Comparison of ENCODE assay signal across 13 mouse cellular contexts in the genomic region with DNA sequence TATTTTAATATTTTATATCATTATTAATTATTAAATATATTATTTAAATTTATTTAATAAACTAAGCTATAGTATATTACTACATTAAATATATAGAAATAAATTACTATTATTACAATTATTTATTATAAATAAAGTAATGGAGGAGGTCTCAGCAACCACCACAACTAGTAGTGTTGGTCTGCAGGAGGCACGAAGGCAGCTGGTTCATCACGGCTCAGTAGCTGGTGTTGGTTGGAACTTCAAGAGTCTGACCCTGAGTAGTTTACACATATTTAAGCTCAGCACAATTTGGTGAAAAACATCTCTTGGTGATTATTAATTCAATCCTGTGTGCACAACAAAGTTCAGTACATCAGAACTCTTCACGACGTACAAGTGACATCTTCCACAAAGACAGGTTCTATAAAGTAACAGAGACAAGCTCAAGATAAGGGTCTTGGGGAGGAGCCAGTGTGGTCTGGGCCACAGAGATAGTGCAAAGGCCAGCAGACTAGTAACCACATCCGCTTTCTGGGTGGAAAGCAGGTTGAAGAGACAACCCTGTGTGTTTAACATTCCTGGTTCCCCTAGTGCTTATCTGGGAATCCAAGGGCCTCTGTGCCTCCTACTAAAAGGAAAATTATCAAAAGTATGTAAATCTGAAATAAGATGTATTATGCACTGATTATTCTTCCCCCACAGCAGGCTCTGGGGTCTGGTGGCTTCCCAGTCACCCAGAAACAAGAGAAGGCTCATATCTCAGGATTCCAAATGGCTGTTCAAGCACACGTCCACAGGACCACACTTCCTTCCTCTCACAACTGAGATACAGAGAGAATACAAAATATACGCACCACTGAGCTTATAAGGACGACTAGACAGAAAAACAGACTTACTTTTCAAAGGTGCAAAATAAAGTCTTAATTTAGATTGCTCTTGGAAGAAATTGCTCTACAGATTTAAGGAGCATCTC. TPM values are rescaled to one million over a fixed set of nuclear protein-coding genes. Genes with fewer than 3 reads are reported as not detected.
A peak's percentile ranks its signal among the peaks of the same experiment; 100 is the strongest.
DNase-seq lines count a peak whose midpoint lies in the region; ATAC-seq and TF ChIP-seq lines count a peak whose summit lies in the region.
"Had no signal": no experiment of that assay in that cellular context is flagged by ENCODE, and none has a peak within 500 bp of the region (broad histone marks: within the 10 kb centered on the region; RNA-seq: fewer than 3 reads in every experiment).

No protein-coding gene starts in this region.

- ATAC-seq in heart, embryonic 14.5 days (ENCODE audit: insufficient number of reproducible peaks, insufficient read depth, low FRiP score, low read depth): 0 out of 2 replicates have a peak, but pooled peaks have one; percentile 43
- peak; percentile 94 for ATAC-seq in common myeloid progenitor, adult 5-6 weeks (replicated peaks; ENCODE audit: low read depth, poor library complexity, severe bottlenecking)
- ATAC-seq in liver, postnatal 0 days: peak; percentile 99
- ATAC-seq: lung, postnatal 0 days had no signal

- TF ChIP-seq EP300 in liver, postnatal 0 days (IDR thresholded peaks at IDR 0.05; ENCODE audit: low read depth): peak; percentile 99

- H3K4me3 ChIP-seq in heart, embryonic 14.5 days (ENCODE audit: control insufficient read depth in 1 of 2, insufficient read depth in 1 of 2, low read depth in 1 of 2, low read length in 2 of 2): no peak overlapping the region
- 0 out of 2 replicates have a peak overlapping the region, but pooled peaks have one; percentile 3 for H3K4me3 ChIP-seq in liver, postnatal 0 days (ENCODE audit: low read depth, low read length)
- H3K4me3 ChIP-seq: embryonic facial prominence, embryonic 15.5 days had no signal

- H3K27ac ChIP-seq in heart, embryonic 14.5 days (replicated peaks in 1 of 2; ENCODE audit: control insufficient read depth in 1 of 2, insufficient read depth in 1 of 2, low read depth in 2 of 2, low read length in 2 of 2): 0 out of 4 replicates have a peak overlapping the region, but pooled peaks of 1 of the 2 experiments have one; percentile 28
- peak overlapping the region; percentile 83 for H3K27ac ChIP-seq in liver, postnatal 0 days (ENCODE audit: low read depth)
- H3K27ac ChIP-seq: embryonic facial prominence, embryonic 15.5 days had no signal

- intact Hi-C loops in heart, postnatal 36 days (cut with DNase I): no loop called here

- peaks cover 4% of the 10 kb centered on the region; the same call in 1 of the 2 replicates for H3K9me3 ChIP-seq in heart, embryonic 14.5 days (ENCODE audit: control insufficient read depth, low read length)
- no peaks in the 10 kb centered on the region for H3K9me3 ChIP-seq in liver, postnatal 0 days (ENCODE audit: low read length)
- H3K9me3 ChIP-seq: embryonic facial prominence, embryonic 15.5 days had no signal

- 46% methylated on average over 8 of the region's 8 CpGs for WGBS in heart, embryonic 14.5 days
- WGBS in liver, postnatal 0 days (ENCODE audit: insufficient replicate concordance): 32% methylated on average over 8 of the region's 8 CpGs

- peaks cover 0 to 4% of the 10 kb centered on the region in 2 experiments; a peak in 1 of 4 replicates for H3K4me1 ChIP-seq in heart, embryonic 14.5 days (ENCODE audit: control insufficient read depth in 2 of 2, insufficient read depth in 2 of 2, low read length in 2 of 2)
- H3K4me1 ChIP-seq in liver, postnatal 0 days (ENCODE audit: insufficient read depth): peaks cover 19% of the 10 kb centered on the region; the same call in 1 of the 2 replicates
- H3K4me1 ChIP-seq: embryonic facial prominence, embryonic 15.5 days had no signal

- no peak overlapping the region for H3K9ac ChIP-seq in heart, embryonic 14.5 days (ENCODE audit: low read length)
- no peak overlapping the region for H3K9ac ChIP-seq in liver, postnatal 0 days (replicated peaks)
- H3K9ac ChIP-seq: embryonic facial prominence, embryonic 15.5 days had no signal

- H3K36me3 ChIP-seq in heart, embryonic 14.5 days (ENCODE audit: control insufficient read depth, insufficient read depth, low read length): no peaks in the 10 kb centered on the region
- H3K36me3 ChIP-seq in liver, postnatal 0 days (replicated peaks; ENCODE audit: insufficient read depth, low read length): no peaks in the 10 kb centered on the region
- H3K36me3 ChIP-seq: embryonic facial prominence, embryonic 15.5 days had no signal

- no peak for DNase-seq in heart, postnatal 36 days
- peak; percentile 81 for DNase-seq in liver, postnatal 0 days
- peak; percentile 44 for DNase-seq in thymus, postnatal 14 days
- DNase-seq in neural tube, embryonic 10.5 days (ENCODE audit: extremely low spot score, low spot score): no peak
- no peak for DNase-seq in frontal cortex, postnatal 25 days (ENCODE audit: low spot score in 2 of 2)
- DNase-seq in layer of hippocampus, adult 8-10 months (ENCODE audit: low spot score in 2 of 2): no peak
- DNase-seq: cerebellum, adult 8-10 months; gastrocnemius, postnatal 25 days; layer of hippocampus, postnatal 36 days had no signal

- no peaks in the 10 kb centered on the region for H3K27me3 ChIP-seq in heart, embryonic 14.5 days (ENCODE audit: control insufficient read depth, insufficient read depth, low read length)
- H3K27me3 ChIP-seq in liver, postnatal 0 days (ENCODE audit: insufficient read depth, low read length): no peaks in the 10 kb centered on the region
- H3K27me3 ChIP-seq: embryonic facial prominence, embryonic 15.5 days had no signal

- TF ChIP-seq CTCF in liver, postnatal 0 days (IDR thresholded peaks at IDR 0.05; ENCODE audit: low read depth): no peak

- no peak overlapping the region for H3K4me2 ChIP-seq in heart, embryonic 14.5 days (ENCODE audit: low read length)
- peak overlapping the region; percentile 48 for H3K4me2 ChIP-seq in liver, postnatal 0 days (ENCODE audit: low read depth, low read length)
- H3K4me2 ChIP-seq: embryonic facial prominence, embryonic 15.5 days had no signal

RNA-seq across cellular contexts. Expression of a gene that starts 27.2 kb away (rescaled TPM):
- 43.8 and 44.2 TPM in 2 replicates for polyA plus RNA-seq in heart, embryonic 14.5 days (2014; fragmentation: Nextera tagmentation; extraction: Ambion mirVana)
- total RNA-seq in heart, postnatal 36 days (2021): 10 to 100 TPM; 19.2 to 20.8 TPM
- 55.0 and 75.0 TPM in 2 replicates for total RNA-seq in common myeloid progenitor, adult 5-6 weeks (2017)
- polyA plus RNA-seq in liver, postnatal 0 days (2015; fragmentation: Nextera tagmentation; extraction: Ambion mirVana): 12.5 and 13.3 TPM in 2 replicates
- total RNA-seq in layer of hippocampus, adult 8-10 months (2022): 10 to 100 TPM; 38.9 to 50.8 (median 45.3) TPM

RNA-seq across cellular contexts. Expression of a gene that starts 33.5 kb away (rescaled TPM):
- polyA plus RNA-seq in heart, embryonic 14.5 days (2014; fragmentation: Nextera tagmentation; extraction: Ambion mirVana): 1.7 and 2.2 TPM in 2 replicates
- under 1 TPM in 1 of 2 experiments, not detected in 1; 0.68 TPM for total RNA-seq in heart, postnatal 36 days (2021)
- total RNA-seq in common myeloid progenitor, adult 5-6 weeks (2017): 1.3 and 5.7 TPM in 2 replicates
- polyA plus RNA-seq in liver, postnatal 0 days (2015; fragmentation: Nextera tagmentation; extraction: Ambion mirVana): 1.7 and 2.0 TPM in 2 replicates
- 1 to 10 TPM; 1.1 to 1.3 (median 1.1) TPM for total RNA-seq in layer of hippocampus, adult 8-10 months (2022)

RNA-seq across cellular contexts. Expression of a gene that starts 33.6 kb away (rescaled TPM):
- 127 and 142 TPM in 2 replicates for polyA plus RNA-seq in heart, embryonic 14.5 days (2014; fragmentation: Nextera tagmentation; extraction: Ambion mirVana)
- 100 to 1,000 TPM; 167 to 188 TPM for total RNA-seq in heart, postnatal 36 days (2021)
- 161 and 175 TPM in 2 replicates for total RNA-seq in common myeloid progenitor, adult 5-6 weeks (2017)
- polyA plus RNA-seq in liver, postnatal 0 days (2015; fragmentation: Nextera tagmentation; extraction: Ambion mirVana): 41.2 and 41.9 TPM in 2 replicates
- 100 to 1,000 TPM; 245 to 256 (median 250) TPM for total RNA-seq in layer of hippocampus, adult 8-10 months (2022)

Comparison
In these comparisons a context has a peak if more than half of its experiments do, and no peak if none do; other contexts are left out.
1. ATAC-seq: peak in every context shown above with its lines; median percentile 99 in liver, postnatal 0 days; 94 in common myeloid progenitor, adult 5-6 weeks; 43 in heart, embryonic 14.5 days.
2. DNase-seq: peak in liver, postnatal 0 days (single experiment) and thymus, postnatal 14 days (single experiment); none in heart, postnatal 36 days (0 of 2), neural tube, embryonic 10.5 days (single experiment), frontal cortex, postnatal 25 days (0 of 2) and layer of hippocampus, adult 8-10 months (0 of 2).